ENCODE assay signal across 19 mouse cellular contexts in genomic region chr12:79558711-79559110, GRCm38 (mm10).
DNase-seq lines count a peak whose midpoint lies in the region; ATAC-seq and TF ChIP-seq lines count a peak whose summit lies in the region.
"Had no signal": no experiment of that assay in that cellular context is flagged by ENCODE, and none has a peak within 500 bp of the region (broad histone marks: within the 10 kb centered on the region; RNA-seq: fewer than 3 reads in every experiment).

No protein-coding gene starts in this region.

- peaks cover 5% of the 10 kb centered on the region for H3K4me1 ChIP-seq in intestine, embryonic 16.5 days (ENCODE audit: control insufficient read depth, insufficient read depth, low read length)
- peaks cover 10% of the 10 kb centered on the region for H3K4me1 ChIP-seq in intestine, postnatal 0 days (replicated peaks; ENCODE audit: control insufficient read depth, insufficient read depth, low read length)
- H3K4me1 ChIP-seq in lung, embryonic 14.5 days (ENCODE audit: insufficient read depth), result peaks cover 13% of the 10 kb centered on the region
- H3K4me1 ChIP-seq in embryonic facial prominence, embryonic 12.5 days, result peaks cover 14% of the 10 kb centered on the region
- peaks cover 13% of the 10 kb centered on the region for H3K4me1 ChIP-seq in stomach, embryonic 16.5 days (ENCODE audit: control insufficient read depth, insufficient read depth, low read length)
- H3K4me1 ChIP-seq: heart, embryonic 15.5 days; midbrain, embryonic 15.5 days had no signal

- no peak overlapping the region for H3K4me3 ChIP-seq in intestine, embryonic 16.5 days (ENCODE audit: low read length)
- H3K4me3 ChIP-seq in intestine, postnatal 0 days (ENCODE audit: low read depth, low read length), result no peak overlapping the region
- no peak overlapping the region for H3K4me3 ChIP-seq in lung, embryonic 14.5 days (ENCODE audit: low read depth, low read length)
- no peak overlapping the region for H3K4me3 ChIP-seq in embryonic facial prominence, embryonic 12.5 days
- H3K4me3 ChIP-seq in stomach, embryonic 16.5 days (replicated peaks; ENCODE audit: low read length), result no peak overlapping the region
- H3K4me3 ChIP-seq: forebrain, embryonic 10.5 days; heart, adult 2 months; heart, embryonic 15.5 days; midbrain, embryonic 15.5 days had no signal

- H3K27ac ChIP-seq in intestine, embryonic 16.5 days (ENCODE audit: low read length), result peak overlapping the region; percentile 41
- H3K27ac ChIP-seq in intestine, postnatal 0 days (ENCODE audit: low read depth, low read length), result no peak overlapping the region
- peak overlapping the region; percentile 67 for H3K27ac ChIP-seq in lung, embryonic 14.5 days (ENCODE audit: low read depth)
- H3K27ac ChIP-seq in embryonic facial prominence, embryonic 12.5 days, result peak overlapping the region; percentile 72
- peak overlapping the region; percentile 34; the same call in 1 of the 2 replicates for H3K27ac ChIP-seq in stomach, embryonic 16.5 days (ENCODE audit: low read length)
- H3K27ac ChIP-seq: forebrain, embryonic 10.5 days; heart, adult 2 months; heart, embryonic 15.5 days; midbrain, embryonic 15.5 days had no signal

- no peak overlapping the region for H3K4me2 ChIP-seq in intestine, embryonic 16.5 days (ENCODE audit: low read depth, low read length)
- H3K4me2 ChIP-seq in intestine, postnatal 0 days (replicated peaks; ENCODE audit: low read depth), result no peak overlapping the region
- no peak overlapping the region for H3K4me2 ChIP-seq in lung, embryonic 14.5 days
- H3K4me2 ChIP-seq in embryonic facial prominence, embryonic 12.5 days (replicated peaks), result no peak overlapping the region
- no peak overlapping the region for H3K4me2 ChIP-seq in stomach, embryonic 16.5 days (ENCODE audit: low read depth, low read length)
- H3K4me2 ChIP-seq: heart, embryonic 15.5 days; midbrain, embryonic 15.5 days had no signal

- no peak for TF ChIP-seq CTCF in intestine, postnatal 0 days (IDR thresholded peaks at IDR 0.05; ENCODE audit: low read depth)
- TF ChIP-seq CTCF in lung, embryonic 14.5 days (IDR thresholded peaks at IDR 0.05; ENCODE audit: low read depth), result no peak

- ATAC-seq in intestine, embryonic 16.5 days, result no peak; the same call in 1 of the 2 replicates
- no peak for ATAC-seq in intestine, postnatal 0 days
- no peak for ATAC-seq in lung, embryonic 14.5 days (ENCODE audit: insufficient read depth)
- ATAC-seq in embryonic facial prominence, embryonic 12.5 days (ENCODE audit: insufficient number of reproducible peaks, insufficient read depth, low FRiP score, low TSS enrichment), result no peak
- ATAC-seq in stomach, embryonic 16.5 days (ENCODE audit: insufficient read depth, low FRiP score), result no peak
- ATAC-seq: inflammation-experienced regulatory T-cells, adult 6 months; midbrain, embryonic 15.5 days had no signal

- H3K9ac ChIP-seq in intestine, embryonic 16.5 days (ENCODE audit: low read depth, low read length), result 0 out of 2 replicates have a peak overlapping the region, but pooled peaks have one; percentile 19
- no peak overlapping the region for H3K9ac ChIP-seq in intestine, postnatal 0 days (ENCODE audit: low read depth, low read length)
- H3K9ac ChIP-seq in lung, embryonic 14.5 days, result no peak overlapping the region
- no peak overlapping the region for H3K9ac ChIP-seq in embryonic facial prominence, embryonic 12.5 days
- H3K9ac ChIP-seq in stomach, embryonic 16.5 days (ENCODE audit: low read length), result no peak overlapping the region
- H3K9ac ChIP-seq: heart, embryonic 15.5 days; midbrain, embryonic 15.5 days had no signal

- no peaks in the 10 kb centered on the region for H3K27me3 ChIP-seq in intestine, embryonic 16.5 days (replicated peaks; ENCODE audit: control insufficient read depth, insufficient read depth, low read length)
- no peaks in the 10 kb centered on the region for H3K27me3 ChIP-seq in intestine, postnatal 0 days (replicated peaks; ENCODE audit: control insufficient read depth, insufficient read depth, low read length)
- no peaks in the 10 kb centered on the region for H3K27me3 ChIP-seq in lung, embryonic 14.5 days (ENCODE audit: insufficient read depth, low read length)
- H3K27me3 ChIP-seq in embryonic facial prominence, embryonic 12.5 days, result no peaks in the 10 kb centered on the region
- no peaks in the 10 kb centered on the region for H3K27me3 ChIP-seq in stomach, embryonic 16.5 days (ENCODE audit: control insufficient read depth, insufficient read depth, low read length)
- H3K27me3 ChIP-seq: heart, embryonic 15.5 days; midbrain, embryonic 15.5 days had no signal

- H3K36me3 ChIP-seq in intestine, embryonic 16.5 days (ENCODE audit: control insufficient read depth, insufficient read depth, low read length), result no peaks in the 10 kb centered on the region
- no peaks in the 10 kb centered on the region for H3K36me3 ChIP-seq in intestine, postnatal 0 days (ENCODE audit: control insufficient read depth, insufficient read depth)
- H3K36me3 ChIP-seq in lung, embryonic 14.5 days (ENCODE audit: insufficient read depth), result no peaks in the 10 kb centered on the region
- H3K36me3 ChIP-seq in embryonic facial prominence, embryonic 12.5 days, result no peaks in the 10 kb centered on the region
- no peaks in the 10 kb centered on the region for H3K36me3 ChIP-seq in stomach, embryonic 16.5 days (ENCODE audit: control insufficient read depth, insufficient read depth, low read length)
- H3K36me3 ChIP-seq: forebrain, embryonic 10.5 days; heart, embryonic 15.5 days; midbrain, embryonic 15.5 days had no signal

- DNase-seq in lung, embryonic 14.5 days, result no peak
- no peak for DNase-seq in lung, postnatal 10 days
- DNase-seq in frontal cortex, adult 2 months (ENCODE audit: extremely low spot score in 1 of 2, low spot score in 1 of 2), result no peak
- no peak for DNase-seq in adrenal gland, postnatal 4 days (ENCODE audit: low spot score in 2 of 2)
- DNase-seq: adrenal gland, postnatal 10 days; cerebellum, adult 18-20 months; cerebellum, postnatal 36 days; gastrocnemius, postnatal 14 days; heart, adult 2 months; layer of hippocampus, adult 9-11 months; retina, postnatal 1 day had no signal

- no peaks in the 10 kb centered on the region for H3K9me3 ChIP-seq in intestine, embryonic 16.5 days (ENCODE audit: control insufficient read depth, low read length)
- H3K9me3 ChIP-seq in intestine, postnatal 0 days (ENCODE audit: control insufficient read depth), result no peaks in the 10 kb centered on the region
- no peaks in the 10 kb centered on the region for H3K9me3 ChIP-seq in lung, embryonic 14.5 days (ENCODE audit: low read depth, low read length)
- no peaks in the 10 kb centered on the region for H3K9me3 ChIP-seq in embryonic facial prominence, embryonic 12.5 days
- H3K9me3 ChIP-seq in stomach, embryonic 16.5 days (replicated peaks; ENCODE audit: control insufficient read depth, low read length), result no peaks in the 10 kb centered on the region
- H3K9me3 ChIP-seq: forebrain, embryonic 10.5 days; heart, embryonic 15.5 days; midbrain, embryonic 15.5 days had no signal

- WGBS in intestine, embryonic 16.5 days, result 90% methylated on average over 3 of the region's 3 CpGs
- 88% methylated on average over 3 of the region's 3 CpGs for WGBS in intestine, postnatal 0 days
- WGBS in lung, embryonic 14.5 days, result 78% methylated on average over 3 of the region's 3 CpGs
- WGBS in embryonic facial prominence, embryonic 12.5 days, result 85% methylated on average over 3 of the region's 3 CpGs
- 84% methylated on average over 3 of the region's 3 CpGs for WGBS in stomach, embryonic 16.5 days
